Mouse (Mus musculus) bone marrow macrophage, adult 2 months (primary cell): ENCODE data around the gene Tbc1d10c.

ENCODE experiments used
- CTCF ChIP-seq: IDR thresholded peaks from 2 replicates; pipeline ENCODE4 v1.5.1; 2012; ENCODE audit warnings: low read depth, mild to moderate bottlenecking, low read length, moderate library complexity
- POLR2A ChIP-seq: IDR thresholded peaks from 2 replicates; pipeline ENCODE4 v1.6.1; 2012; ENCODE audit warnings: mild to moderate bottlenecking, low read depth, low read length, borderline replicate concordance

GRCm38 (mm10) chr19:4232186-4232572 lies 41.1 kb upstream of the Tbc1d10c start:
- TF ChIP-seq POLR2A (no peak), CTCF (no peak)
